Mouse (Mus musculus): ENCODE measurements at regions not wholly inside any gene's neighbourhood (a gene's known extent, or its start where the extent isn't known, plus 50 kb on each side); places are given as distances from the start of the nearest gene placed in this dataset.

DNA sequence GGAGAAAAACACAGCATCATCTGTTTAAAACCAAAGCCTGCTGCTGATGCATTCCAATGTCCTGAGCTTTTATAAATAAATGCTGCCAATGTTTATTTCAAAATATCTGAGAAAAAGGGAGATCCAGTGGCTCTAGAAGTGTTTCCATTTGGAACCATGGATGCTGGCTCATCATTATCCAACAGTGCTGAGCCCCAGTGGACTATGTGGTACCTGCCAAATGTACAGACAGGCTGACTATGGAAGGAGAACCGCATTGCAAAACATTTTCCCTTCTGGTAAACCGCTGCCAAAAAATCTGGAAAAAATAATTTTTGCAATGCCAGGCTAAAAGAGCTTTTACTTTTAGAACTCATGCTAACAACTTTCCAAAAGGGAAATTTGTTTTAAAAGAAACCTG, 696.6 kb upstream of the Tbl1xr1 start:
- no peaks in the 10 kb centered on the region for H3K4me1 ChIP-seq (ENCODE audit: control insufficient read depth, insufficient read depth, low read length)
- H3K4me3 ChIP-seq (ENCODE audit: insufficient read depth, low read depth, low read length): no peak overlapping the region
- no peak for DNase-seq
- no peaks in the 10 kb centered on the region for H3K27me3 ChIP-seq (replicated peaks; ENCODE audit: control insufficient read depth, insufficient read depth, low read length)
- TF ChIP-seq CTCF (conservative IDR thresholded peaks at IDR 0.05; ENCODE audit: insufficient read depth, insufficient read length, low read depth, low read length) (no peak), POLR2A (IDR thresholded peaks at IDR 0.05; ENCODE audit: low read depth, low read length) (no peak)
- H3K36me3 ChIP-seq (ENCODE audit: control insufficient read depth, insufficient read depth, low read length): no peaks in the 10 kb centered on the region
- 95% methylated on average over 2 of the region's 2 CpGs for whole genome bisulfite sequencing
- no peak overlapping the region for H3K27ac ChIP-seq (ENCODE audit: insufficient read depth, low read depth, low read length)

DNA sequence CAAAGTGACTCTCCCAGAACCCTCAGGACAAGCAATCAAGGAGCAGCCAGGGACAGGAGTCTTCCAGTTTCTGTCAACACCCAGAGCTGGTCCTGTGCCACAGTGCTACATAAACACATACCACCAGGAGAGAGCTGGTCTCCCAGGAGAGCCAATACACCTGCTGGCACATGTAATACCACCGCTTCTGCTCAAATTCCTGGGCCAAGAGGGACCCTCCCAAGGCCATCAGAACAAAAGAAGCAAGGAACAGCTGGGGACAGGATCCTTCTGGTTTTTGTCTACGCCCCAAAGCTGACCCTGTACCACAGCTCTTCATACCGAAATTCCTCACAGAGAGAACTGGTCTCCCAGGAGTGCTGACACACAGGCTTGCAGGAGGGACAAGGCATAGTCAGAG, 695.4 kb upstream of the Tbl1xr1 start:
- no peak for DNase-seq
- H3K27ac ChIP-seq (ENCODE audit: insufficient read depth, low read depth, low read length): no peak overlapping the region
- TF ChIP-seq CTCF (conservative IDR thresholded peaks at IDR 0.05; ENCODE audit: insufficient read depth, insufficient read length, low read depth, low read length) (no peak), POLR2A (IDR thresholded peaks at IDR 0.05; ENCODE audit: low read depth, low read length) (no peak)
- no peaks in the 10 kb centered on the region for H3K4me1 ChIP-seq (ENCODE audit: control insufficient read depth, insufficient read depth, low read length)
- no peaks in the 10 kb centered on the region for H3K27me3 ChIP-seq (replicated peaks; ENCODE audit: control insufficient read depth, insufficient read depth, low read length)
- WGBS: 86% methylated on average over 3 of the region's 3 CpGs
- H3K4me3 ChIP-seq (ENCODE audit: insufficient read depth, low read depth, low read length): no peak overlapping the region
- H3K36me3 ChIP-seq (ENCODE audit: control insufficient read depth, insufficient read depth, low read length): no peaks in the 10 kb centered on the region

DNA sequence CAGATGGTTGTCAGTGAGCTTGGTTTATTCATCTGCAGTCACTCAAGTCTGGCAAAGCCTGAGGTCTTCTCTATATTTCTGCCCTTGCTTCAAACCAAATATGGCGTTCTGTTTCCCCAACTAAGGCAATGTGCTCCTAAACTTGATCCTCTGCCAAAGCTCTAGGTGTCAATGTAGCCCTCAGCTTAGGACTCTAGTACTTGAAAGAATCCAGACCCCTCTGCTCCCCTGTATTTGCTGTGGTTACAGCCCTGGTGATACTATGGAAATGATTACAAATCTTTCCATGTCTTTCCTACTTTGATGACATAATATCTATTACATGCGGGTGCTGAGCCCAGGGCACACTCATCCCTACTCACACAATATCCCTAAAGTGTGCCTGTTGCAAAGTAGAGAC, 672.9 kb upstream of the Tbl1xr1 start:
- 90% methylated on average over 2 of the region's 2 CpGs for WGBS
- Histone ChIP-seq H3K36me3 (ENCODE audit: control insufficient read depth, insufficient read depth, low read length) (no peaks in the 10 kb centered on the region), H3K4me3 (ENCODE audit: insufficient read depth, low read depth, low read length) (no peak overlapping the region), H3K27me3 (replicated peaks; ENCODE audit: control insufficient read depth, insufficient read depth, low read length) (no peaks in the 10 kb centered on the region), H3K4me1 (ENCODE audit: control insufficient read depth, insufficient read depth, low read length) (no peaks in the 10 kb centered on the region), H3K27ac (ENCODE audit: insufficient read depth, low read depth, low read length) (no peak overlapping the region)
- TF ChIP-seq CTCF (conservative IDR thresholded peaks at IDR 0.05; ENCODE audit: insufficient read depth, insufficient read length, low read depth, low read length) (no peak), POLR2A (IDR thresholded peaks at IDR 0.05; ENCODE audit: low read depth, low read length) (no peak)
- no peak for DNase-seq

DNA sequence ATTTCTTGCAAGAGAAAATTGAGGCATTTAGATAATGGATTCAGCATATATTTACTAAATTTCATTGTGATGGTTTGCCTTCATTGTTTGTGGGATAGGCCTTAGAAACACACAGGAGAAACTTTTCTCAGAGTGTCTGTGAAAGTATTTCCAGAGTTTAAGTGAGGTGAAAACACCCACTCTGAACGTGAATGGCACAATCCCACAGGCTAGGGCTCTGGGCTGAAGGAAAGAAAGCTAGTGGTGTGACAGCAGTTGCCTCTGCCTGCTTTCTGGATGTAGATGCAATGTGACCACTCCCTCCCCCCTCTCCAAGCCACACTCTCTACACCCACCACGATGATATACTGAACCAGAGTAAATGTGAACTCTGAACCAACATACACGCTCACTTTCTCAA, 672.4 kb upstream of the Tbl1xr1 start:
- WGBS: 71% methylated on average over 3 of the region's 3 CpGs

DNA sequence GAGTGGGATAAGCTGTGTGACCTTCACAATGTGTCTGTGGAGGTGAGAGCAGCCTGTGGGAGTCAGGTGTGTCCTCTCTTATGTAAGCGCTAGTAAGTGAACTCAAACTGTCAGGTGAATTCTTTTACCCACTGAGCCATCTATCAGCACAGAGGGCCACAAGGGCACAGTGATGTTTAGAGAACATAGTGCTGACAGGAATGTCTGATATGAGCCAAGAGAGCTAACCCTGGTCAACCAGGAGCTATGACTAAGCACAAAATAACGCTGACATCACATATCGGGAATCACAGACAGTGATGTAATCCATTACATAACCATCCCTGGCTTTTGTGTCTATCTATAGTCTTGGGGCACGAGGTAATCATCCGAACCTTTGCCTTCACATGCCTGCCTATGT, 669.4 kb upstream of the Tbl1xr1 start:
- WGBS: 92% methylated on average over 5 of the region's 5 CpGs

More for the DNA sequence above, 672.4 kb upstream of the Tbl1xr1 start:
- no peak for DNase-seq
- Histone ChIP-seq H3K4me1 (ENCODE audit: control insufficient read depth, insufficient read depth, low read length) (no peaks in the 10 kb centered on the region), H3K27ac (ENCODE audit: insufficient read depth, low read depth, low read length) (no peak overlapping the region), H3K4me3 (ENCODE audit: insufficient read depth, low read depth, low read length) (no peak overlapping the region), H3K36me3 (ENCODE audit: control insufficient read depth, insufficient read depth, low read length) (no peaks in the 10 kb centered on the region), H3K27me3 (replicated peaks; ENCODE audit: control insufficient read depth, insufficient read depth, low read length) (no peaks in the 10 kb centered on the region)
- no peak for TF ChIP-seq CTCF (conservative IDR thresholded peaks at IDR 0.05; ENCODE audit: insufficient read depth, insufficient read length, low read depth, low read length)
- no peak for TF ChIP-seq POLR2A (IDR thresholded peaks at IDR 0.05; ENCODE audit: low read depth, low read length)

DNA sequence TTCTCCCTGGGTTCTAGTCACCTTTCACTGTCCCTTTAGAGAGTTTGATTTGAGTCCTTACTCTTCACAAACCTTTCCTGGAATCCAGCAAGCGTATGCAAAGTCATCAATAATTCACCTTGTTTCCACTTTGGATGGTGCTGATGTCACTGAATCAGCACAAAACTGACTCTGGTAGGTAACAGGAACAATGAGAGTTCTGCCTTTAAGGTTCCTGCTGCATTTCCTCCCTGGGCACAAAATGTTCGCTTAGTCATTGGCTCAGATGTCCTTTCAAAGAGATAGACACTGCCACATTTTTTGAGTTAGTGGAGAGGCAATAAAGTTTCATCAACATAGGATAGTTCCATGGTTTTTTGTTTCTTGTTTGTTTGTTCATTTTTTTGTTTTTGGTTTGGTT, 664.4 kb upstream of the Tbl1xr1 start:
- Histone ChIP-seq H3K4me3 (ENCODE audit: insufficient read depth, low read depth, low read length) (no peak overlapping the region), H3K4me1 (ENCODE audit: control insufficient read depth, insufficient read depth, low read length) (no peaks in the 10 kb centered on the region), H3K36me3 (ENCODE audit: control insufficient read depth, insufficient read depth, low read length) (no peaks in the 10 kb centered on the region), H3K27me3 (replicated peaks; ENCODE audit: control insufficient read depth, insufficient read depth, low read length) (no peaks in the 10 kb centered on the region; the same call in 1 of the 2 replicates), H3K27ac (ENCODE audit: insufficient read depth, low read depth, low read length) (no peak overlapping the region)
- WGBS: 86% methylated on average over 2 of the region's 2 CpGs
- no peak for TF ChIP-seq POLR2A (IDR thresholded peaks at IDR 0.05; ENCODE audit: low read depth, low read length)
- no peak for TF ChIP-seq CTCF (conservative IDR thresholded peaks at IDR 0.05; ENCODE audit: insufficient read depth, insufficient read length, low read depth, low read length)
- no peak for DNase-seq

More for the DNA sequence above, 669.4 kb upstream of the Tbl1xr1 start:
- no peak for DNase-seq
- no peak overlapping the region for H3K27ac ChIP-seq (ENCODE audit: insufficient read depth, low read depth, low read length)
- H3K4me1 ChIP-seq (ENCODE audit: control insufficient read depth, insufficient read depth, low read length): no peaks in the 10 kb centered on the region
- no peaks in the 10 kb centered on the region; the same call in 1 of the 2 replicates for H3K27me3 ChIP-seq (replicated peaks; ENCODE audit: control insufficient read depth, insufficient read depth, low read length)
- H3K4me3 ChIP-seq (ENCODE audit: insufficient read depth, low read depth, low read length): no peak overlapping the region
- no peak for TF ChIP-seq CTCF (conservative IDR thresholded peaks at IDR 0.05; ENCODE audit: insufficient read depth, insufficient read length, low read depth, low read length)
- no peaks in the 10 kb centered on the region for H3K36me3 ChIP-seq (ENCODE audit: control insufficient read depth, insufficient read depth, low read length)

DNA sequence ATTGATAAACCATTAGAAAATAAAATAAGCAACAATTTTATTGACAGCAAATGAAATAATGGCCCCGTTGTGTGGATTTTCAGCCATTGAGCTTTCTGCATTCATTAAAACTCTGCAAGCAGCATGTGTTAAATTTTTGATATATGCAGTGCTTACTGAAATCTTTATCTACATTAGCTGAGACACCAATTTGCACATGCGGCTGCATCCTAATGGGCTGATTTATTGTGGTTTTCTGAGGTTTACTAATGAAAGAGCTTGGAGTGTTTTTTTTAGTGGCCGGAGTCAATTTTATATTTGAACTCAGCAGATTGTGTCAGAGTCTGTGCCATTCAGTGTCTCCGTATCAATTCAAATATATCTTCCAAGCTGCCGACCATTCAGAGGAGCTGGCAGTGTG, 653.3 kb upstream of the Tbl1xr1 start:
- H3K36me3 ChIP-seq (ENCODE audit: control insufficient read depth, insufficient read depth, low read length): no peaks in the 10 kb centered on the region
- WGBS: 87% methylated on average over 5 of the region's 5 CpGs
- no peak overlapping the region for H3K27ac ChIP-seq (ENCODE audit: insufficient read depth, low read depth, low read length)
- H3K27me3 ChIP-seq (replicated peaks; ENCODE audit: control insufficient read depth, insufficient read depth, low read length): no peaks in the 10 kb centered on the region
- H3K4me1 ChIP-seq (ENCODE audit: control insufficient read depth, insufficient read depth, low read length): no peaks in the 10 kb centered on the region
- H3K4me3 ChIP-seq (ENCODE audit: insufficient read depth, low read depth, low read length): no peak overlapping the region
- no peak for DNase-seq
- TF ChIP-seq CTCF (conservative IDR thresholded peaks at IDR 0.05; ENCODE audit: insufficient read depth, insufficient read length, low read depth, low read length) (no peak), POLR2A (IDR thresholded peaks at IDR 0.05; ENCODE audit: low read depth, low read length) (no peak)

DNA sequence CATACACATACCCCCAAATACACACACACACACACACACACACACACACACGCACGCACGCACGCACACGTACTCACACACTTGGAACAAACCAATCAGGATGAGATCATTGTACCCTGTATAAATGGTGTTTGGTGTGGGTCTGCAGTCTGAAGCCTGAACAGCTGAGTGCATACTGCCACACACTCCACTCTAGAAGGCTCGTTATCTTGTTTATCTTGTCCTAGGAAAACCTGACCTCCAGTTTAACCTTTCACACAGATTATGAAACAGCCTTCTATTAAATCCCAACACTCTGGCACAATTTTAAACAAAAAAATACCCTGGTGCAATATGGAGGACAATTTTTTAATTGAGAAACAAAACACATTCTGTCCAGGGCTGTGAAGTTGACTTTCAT, 649.9 kb upstream of the Tbl1xr1 start:
- H3K36me3 ChIP-seq (ENCODE audit: control insufficient read depth, insufficient read depth, low read length): no peaks in the 10 kb centered on the region
- no peaks in the 10 kb centered on the region for H3K27me3 ChIP-seq (replicated peaks; ENCODE audit: control insufficient read depth, insufficient read depth, low read length)
- H3K27ac ChIP-seq (ENCODE audit: insufficient read depth, low read depth, low read length): no peak overlapping the region
- TF ChIP-seq CTCF (conservative IDR thresholded peaks at IDR 0.05; ENCODE audit: insufficient read depth, insufficient read length, low read depth, low read length): no peak
- no peak for TF ChIP-seq POLR2A (IDR thresholded peaks at IDR 0.05; ENCODE audit: low read depth, low read length)
- H3K4me1 ChIP-seq (ENCODE audit: control insufficient read depth, insufficient read depth, low read length): no peaks in the 10 kb centered on the region
- DNase-seq: peak; percentile 2
- 83% methylated on average over 6 of the region's 6 CpGs for WGBS
- H3K4me3 ChIP-seq (ENCODE audit: insufficient read depth, low read depth, low read length): no peak overlapping the region

All from kidney, adult 2 months (tissue).